Mouse (Mus musculus) liver, embryonic 11.5 days (tissue): Measurements from ENCODE around the gene Kdm4b. TPM values are rescaled to one million over a fixed set of nuclear protein-coding genes. Genes with fewer than 3 reads are reported as not detected.

ENCODE experiments used
- ATAC-seq: fragments of 200-750 bp; cut with Nextera tagmentation; replicated peaks from 2 replicates; pipeline ENCODE4 v1.8.0; 2017; ENCODE audit warnings: moderate number of reproducible peaks, mild to moderate bottlenecking, moderate TSS enrichment, moderate library complexity; ENCODE audit not compliant: low FRiP score
- DNase-seq: peaks from one replicate; pipeline ENCODE4 v3.0.0-alpha.2; 2017; ENCODE audit warnings: low spot score
- H3K27ac ChIP-seq: fragments of 300-500 bp; sonication (generic); 2 replicates; pipeline ENCODE4 v1.5.1; 2014; ENCODE audit warnings: mild to moderate bottlenecking, low read depth, low read length, control low read depth
- H3K27me3 ChIP-seq: fragments of 300-500 bp; sonication (generic); replicated peaks from 2 replicates; pipeline ENCODE4 v1.6.1; 2014; ENCODE audit warnings: low read length, mixed read lengths; ENCODE audit not compliant: control insufficient read depth, insufficient read depth
- H3K36me3 ChIP-seq: fragments of 300-500 bp; sonication (generic); 2 replicates; pipeline ENCODE4 v1.6.1; 2014; ENCODE audit warnings: mild to moderate bottlenecking, low read length, moderate library complexity, mixed read lengths; ENCODE audit not compliant: control insufficient read depth, insufficient read depth
- H3K4me1 ChIP-seq: fragments of 300-500 bp; sonication (generic); replicated peaks from 2 replicates; pipeline ENCODE4 v1.6.1; 2014; ENCODE audit warnings: low read length, mixed read lengths; ENCODE audit not compliant: control insufficient read depth, insufficient read depth
- H3K4me2 ChIP-seq: fragments of 300-500 bp; sonication (generic); 2 replicates; pipeline ENCODE4 v1.6.1; 2014; ENCODE audit warnings: mild to moderate bottlenecking, control low read depth, moderate library complexity
- H3K4me3 ChIP-seq: fragments of 300-500 bp; sonication (generic); 2 replicates; pipeline ENCODE4 v1.5.1; 2014; ENCODE audit warnings: low read depth, low read length, control low read depth
- H3K9ac ChIP-seq: fragments of 300-500 bp; sonication (generic); 2 replicates; pipeline ENCODE4 v1.6.1; 2014; ENCODE audit warnings: low read depth, low read length, control low read depth
- H3K9me3 ChIP-seq: fragments of 300-500 bp; sonication (generic); 2 replicates; pipeline ENCODE4 v1.6.1; 2016; ENCODE audit warnings: low read length, inconsistent platforms, mixed read lengths; ENCODE audit not compliant: control insufficient read depth
- WGBS: fragments of 180-500 bp; shearing (Covaris S2); extraction: QIAGEN DNeasy Blood & Tissue Kit; methylation state at CpG from one replicate; pipeline ENCODE4 v1.1.7; 2014; 5-methylcytosine and 5-hydroxymethylcytosine counted together
- polyA plus RNA-seq: library from polyadenylated mRNA; unstranded; fragments of >200 nt; fragmentation: Nextera tagmentation; extraction: Ambion mirVana; gene quantifications from 2 replicates; pipeline ENCODE4 v1.2.1, GENCODE M21; 2014

The Kdm4b gene
- polyA plus RNA-seq, 1 experiment from 2014 or later = 24.3 TPM

DNA sequence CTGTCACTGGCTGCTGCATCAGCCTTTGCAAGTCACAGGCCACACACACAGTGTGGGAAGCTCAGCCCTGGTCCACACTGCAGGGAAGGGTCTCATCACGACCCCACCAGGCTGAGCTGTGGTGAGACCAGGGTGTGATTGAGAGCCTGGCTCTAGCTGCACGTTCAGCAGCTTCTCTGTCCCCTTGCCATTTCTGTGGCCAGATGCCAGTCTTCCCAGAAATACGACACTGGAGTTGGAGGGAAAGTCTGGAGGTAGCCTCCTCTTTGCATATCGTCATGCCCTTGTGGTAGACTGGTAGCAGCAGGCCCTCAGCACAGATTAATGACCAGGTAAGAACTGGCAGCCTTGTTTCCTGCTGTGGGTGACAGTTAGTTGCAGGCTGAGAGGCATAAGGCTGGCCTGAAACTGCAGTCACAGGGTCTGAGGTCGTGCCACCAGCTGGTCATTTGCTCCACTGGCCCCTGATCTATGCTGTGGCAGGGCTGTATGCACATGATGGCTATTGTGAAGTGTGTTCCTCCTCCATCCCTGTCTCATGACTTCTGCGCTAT lies 53.5 kb downstream of the Kdm4b start:
- 74% methylated on average over 6 of the region's 6 CpGs for WGBS

DNA sequence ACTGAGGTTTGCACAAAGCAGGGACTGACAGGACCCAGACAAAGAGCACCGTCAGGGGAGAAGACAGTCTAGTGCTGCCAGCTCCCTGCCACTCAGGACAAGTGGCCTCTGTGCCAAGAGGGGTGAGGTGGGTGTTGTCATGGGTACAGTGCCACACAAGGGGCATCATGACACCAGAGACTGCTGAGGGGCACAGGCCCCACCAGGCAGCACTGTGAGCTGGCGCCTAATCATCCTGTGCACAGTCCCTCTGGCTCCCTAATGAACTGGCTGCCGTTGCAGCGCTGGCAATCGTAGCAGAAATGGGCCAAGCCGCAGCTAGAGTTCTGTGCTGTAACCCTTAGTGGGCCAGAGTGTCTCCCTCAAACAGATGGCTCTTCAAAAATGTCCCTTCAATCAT lies 54.4 kb downstream of the Kdm4b start:
- DNase-seq = no peak
- ATAC-seq = no peak
- Histone ChIP-seq H3K9ac (no peak overlapping the region), H3K27me3 (no peaks in the 10 kb centered on the region), H3K9me3 (no peaks in the 10 kb centered on the region), H3K36me3 (peaks cover 16% of the 10 kb centered on the region), H3K4me2 (no peak overlapping the region), H3K4me3 (no peak overlapping the region), H3K4me1 (0 out of 2 replicates have a peak, but pooled peaks cover 2% of the 10 kb centered on the region), H3K27ac (no peak overlapping the region)
- WGBS = 91% methylated on average over 6 of the region's 6 CpGs

More for the DNA sequence above, 53.5 kb downstream of the Kdm4b start:
- no peaks in the 10 kb centered on the region for H3K9me3 ChIP-seq
- 0 out of 2 replicates have a peak, but pooled peaks cover 2% of the 10 kb centered on the region for H3K4me1 ChIP-seq
- no peak overlapping the region for H3K4me2 ChIP-seq
- H3K9ac ChIP-seq = no peak overlapping the region
- no peaks in the 10 kb centered on the region for H3K27me3 ChIP-seq
- no peak overlapping the region for H3K27ac ChIP-seq
- no peak for ATAC-seq
- peaks cover 16% of the 10 kb centered on the region for H3K36me3 ChIP-seq
- H3K4me3 ChIP-seq = no peak overlapping the region
- no peak for DNase-seq

DNA sequence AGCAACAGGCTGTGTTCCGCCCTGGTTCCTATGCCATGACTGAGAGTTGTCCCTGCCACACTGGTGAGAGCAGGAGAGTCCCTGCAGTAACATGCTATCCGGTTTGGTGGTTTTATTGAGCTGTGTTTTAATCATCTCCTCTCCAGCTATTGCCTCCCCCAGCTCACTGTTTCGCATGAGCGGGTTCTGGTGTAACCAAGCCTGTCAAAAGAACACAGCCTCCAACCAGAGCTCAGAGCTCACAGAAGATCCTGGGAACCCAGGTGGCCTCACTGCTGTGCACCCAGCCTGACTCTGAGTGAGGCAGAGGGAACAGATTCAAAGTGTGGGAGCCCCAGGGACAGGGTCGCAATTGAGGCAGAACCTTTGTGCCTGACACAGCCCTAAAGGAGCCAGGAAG lies 55.3 kb downstream of the Kdm4b start:
- no peaks in the 10 kb centered on the region for H3K9me3 ChIP-seq
- H3K36me3 ChIP-seq = peaks cover 12% of the 10 kb centered on the region
- WGBS = 91% methylated on average over 5 of the region's 5 CpGs
- H3K4me1 ChIP-seq = 0 out of 2 replicates have a peak, but pooled peaks cover 2% of the 10 kb centered on the region
- H3K27me3 ChIP-seq = no peaks in the 10 kb centered on the region
- no peak overlapping the region for H3K9ac ChIP-seq
- no peak overlapping the region for H3K27ac ChIP-seq
- no peak for ATAC-seq
- DNase-seq = no peak
- H3K4me2 ChIP-seq = no peak overlapping the region
- H3K4me3 ChIP-seq = no peak overlapping the region

GRCm38 (mm10) chr17:56382997-56383396 lies 57.1 kb downstream of the Kdm4b start:
- ATAC-seq (no peak), DNase-seq (no peak)
- Histone ChIP-seq H3K27ac (no peak overlapping the region), H3K36me3 (peaks cover 13% of the 10 kb centered on the region), H3K27me3 (no peaks in the 10 kb centered on the region), H3K4me3 (no peak overlapping the region), H3K4me1 (0 out of 2 replicates have a peak, but pooled peaks cover 2% of the 10 kb centered on the region), H3K4me2 (no peak overlapping the region), H3K9me3 (no peaks in the 10 kb centered on the region), H3K9ac (no peak overlapping the region)
- 80% methylated on average over 8 of the region's 8 CpGs for WGBS

- H3K9ac ChIP-seq = no peak overlapping the region
- 0 out of 2 replicates have a peak, but pooled peaks cover 2% of the 10 kb centered on the region for H3K4me1 ChIP-seq
- H3K9me3 ChIP-seq = no peaks in the 10 kb centered on the region
- ATAC-seq (no peak), DNase-seq (no peak)
- H3K4me3 ChIP-seq = no peak overlapping the region
- peaks cover 17% of the 10 kb centered on the region for H3K36me3 ChIP-seq
- H3K27ac ChIP-seq = no peak overlapping the region
- H3K4me2 ChIP-seq = no peak overlapping the region
- WGBS = 90% methylated on average over 6 of the region's 6 CpGs
- no peaks in the 10 kb centered on the region for H3K27me3 ChIP-seq
These were observed 59.0 kb downstream of the Kdm4b start for GRCm38 (mm10) chr17:56384903-56385302.

GRCm38 (mm10) chr17:56387612-56388011 lies 61.8 kb downstream of the Kdm4b start:
- 90% methylated on average over 6 of the region's 6 CpGs for WGBS
- ATAC-seq (no peak), DNase-seq (no peak)
- Histone ChIP-seq H3K4me2 (no peak overlapping the region), H3K27me3 (no peaks in the 10 kb centered on the region), H3K36me3 (peaks cover 21% of the 10 kb centered on the region), H3K4me1 (0 out of 2 replicates have a peak, but pooled peaks cover 2% of the 10 kb centered on the region), H3K27ac (no peak overlapping the region), H3K4me3 (no peak overlapping the region), H3K9me3 (no peaks in the 10 kb centered on the region), H3K9ac (no peak overlapping the region)

- H3K9me3 ChIP-seq = no peaks in the 10 kb centered on the region
- no peaks in the 10 kb centered on the region for H3K4me1 ChIP-seq
- no peak overlapping the region for H3K4me2 ChIP-seq
- peaks cover 26% of the 10 kb centered on the region for H3K36me3 ChIP-seq
- H3K27me3 ChIP-seq = no peaks in the 10 kb centered on the region
- no peak overlapping the region for H3K9ac ChIP-seq
- no peak overlapping the region for H3K4me3 ChIP-seq
- DNase-seq (no peak), ATAC-seq (no peak)
- 89% methylated on average over 6 of the region's 6 CpGs for WGBS
- no peak overlapping the region for H3K27ac ChIP-seq
These were observed 67.4 kb downstream of the Kdm4b start for GRCm38 (mm10) chr17:56393238-56393637.

DNA sequence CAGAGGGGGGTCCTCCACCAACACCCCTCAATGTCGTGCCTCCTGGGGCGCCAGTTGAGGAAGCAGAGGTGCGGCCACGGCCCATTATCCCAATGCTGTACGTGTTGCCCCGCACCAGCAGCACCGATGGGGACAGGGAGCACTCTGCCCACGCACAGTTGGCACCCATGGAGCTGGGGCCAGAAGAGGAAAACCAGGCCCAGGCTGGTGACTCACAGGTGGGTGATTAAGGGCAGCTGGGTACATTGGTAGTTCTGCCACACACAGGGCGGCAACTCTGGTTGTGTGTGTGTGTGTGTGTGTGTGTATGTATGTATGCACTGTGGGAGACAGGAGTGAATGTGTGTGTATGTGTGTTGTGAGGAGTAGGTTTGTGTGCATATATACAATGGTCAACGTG lies 68.0 kb downstream of the Kdm4b start:
- Histone ChIP-seq H3K9me3 (no peaks in the 10 kb centered on the region), H3K4me1 (no peaks in the 10 kb centered on the region), H3K27ac (no peak overlapping the region), H3K4me2 (no peak overlapping the region), H3K36me3 (peaks cover 24% of the 10 kb centered on the region), H3K4me3 (no peak overlapping the region), H3K9ac (no peak overlapping the region), H3K27me3 (no peaks in the 10 kb centered on the region)
- no peak for ATAC-seq
- DNase-seq = no peak
- 94% methylated on average over 10 of the region's 10 CpGs for WGBS

DNA sequence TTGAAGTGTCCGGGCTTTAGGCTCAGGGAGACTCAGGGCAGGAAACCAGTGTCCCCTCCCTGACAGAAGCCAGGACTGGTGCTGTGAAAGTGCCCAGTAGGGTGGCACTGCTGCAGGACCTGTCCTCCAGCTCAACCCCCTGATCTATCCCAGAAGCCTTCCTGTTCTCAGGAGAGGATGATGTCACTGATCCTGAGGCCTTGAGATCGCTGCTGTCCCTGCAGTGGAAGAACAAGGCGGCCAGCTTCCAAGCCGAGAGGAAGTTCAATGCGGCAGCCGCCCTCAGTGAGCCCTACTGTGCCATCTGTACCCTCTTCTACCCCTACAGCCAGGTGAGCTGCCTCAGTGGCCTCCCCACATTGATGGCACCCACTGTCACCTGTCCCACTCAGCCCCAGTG lies 70.2 kb downstream of the Kdm4b start:
- Histone ChIP-seq H3K27me3 (no peaks in the 10 kb centered on the region), H3K9me3 (no peaks in the 10 kb centered on the region), H3K36me3 (peaks cover 26% of the 10 kb centered on the region), H3K4me2 (no peak overlapping the region), H3K4me3 (no peak overlapping the region), H3K4me1 (no peaks in the 10 kb centered on the region), H3K27ac (no peak overlapping the region), H3K9ac (no peak overlapping the region)
- ATAC-seq (no peak), DNase-seq (no peak)
- WGBS = 92% methylated on average over 6 of the region's 6 CpGs
